Mouse (Mus musculus): ENCODE results near the gene Cebpa. TPM values are rescaled to one million over a fixed set of nuclear protein-coding genes. Genes with fewer than 3 reads are reported as not detected.
A peak's percentile ranks its signal among the peaks of the same experiment; 100 is the strongest.

The Cebpa gene
- polyA plus RNA-seq, 1 experiment from 2014 or later, result 58.4 TPM

GRCm38 (mm10) chr7:35146269-35146668 lies 27.2 kb downstream of the Cebpa start:
- Histone ChIP-seq H3K36me3 (ENCODE audit: inconsistent target) (no peaks in the 10 kb centered on the region), H3K79me2 (ENCODE audit: inconsistent target) (no peaks in the 10 kb centered on the region), H3K4me3 (ENCODE audit: inconsistent target) (no peak overlapping the region), H3K27ac (no peak overlapping the region)
- 88% methylated on average over 10 of the region's 10 CpGs for WGBS (ENCODE audit: missing documents)

GRCm38 (mm10) chr7:35149616-35150433 lies 30.7 kb downstream of the Cebpa start:
- Histone ChIP-seq H3K79me2 (ENCODE audit: inconsistent target) (no peaks in the 10 kb centered on the region), H3K36me3 (ENCODE audit: inconsistent target) (no peaks in the 10 kb centered on the region), H3K4me3 (ENCODE audit: inconsistent target) (no peak overlapping the region), H3K27ac (no peak overlapping the region)
- 86% methylated on average over 15 of the region's 15 CpGs for WGBS (ENCODE audit: missing documents)

GRCm38 (mm10) chr7:35150860-35151259 lies 31.8 kb downstream of the Cebpa start:
- Histone ChIP-seq H3K27ac (peak overlapping the region; percentile 15; the same call in 1 of the 2 replicates), H3K79me2 (ENCODE audit: inconsistent target) (no peaks in the 10 kb centered on the region), H3K36me3 (ENCODE audit: inconsistent target) (no peaks in the 10 kb centered on the region), H3K4me3 (ENCODE audit: inconsistent target) (no peak overlapping the region)
- WGBS (ENCODE audit: missing documents), result 17% methylated on average over 5 of the region's 5 CpGs

- H3K27ac ChIP-seq, result no peak overlapping the region
- H3K79me2 ChIP-seq (ENCODE audit: inconsistent target), result no peaks in the 10 kb centered on the region
- no peak overlapping the region for H3K4me3 ChIP-seq (ENCODE audit: inconsistent target)
- WGBS (ENCODE audit: missing documents), result 33% methylated on average over 12 of the region's 12 CpGs
- no peaks in the 10 kb centered on the region for H3K36me3 ChIP-seq (ENCODE audit: inconsistent target)
Measured at GRCm38 (mm10) chr7:35154449-35154848, 35.4 kb downstream of the Cebpa start.

- Histone ChIP-seq H3K36me3 (ENCODE audit: inconsistent target) (no peaks in the 10 kb centered on the region), H3K4me3 (ENCODE audit: inconsistent target) (no peak overlapping the region), H3K79me2 (ENCODE audit: inconsistent target) (no peaks in the 10 kb centered on the region), H3K27ac (peak overlapping the region; percentile 55)
- 26% methylated on average over 15 of the region's 16 CpGs for WGBS (ENCODE audit: missing documents)
Measured at GRCm38 (mm10) chr7:35156561-35157477, 37.7 kb downstream of the Cebpa start.

- Histone ChIP-seq H3K79me2 (ENCODE audit: inconsistent target) (no peaks in the 10 kb centered on the region), H3K36me3 (ENCODE audit: inconsistent target) (no peaks in the 10 kb centered on the region), H3K4me3 (ENCODE audit: inconsistent target) (no peak overlapping the region), H3K27ac (no peak overlapping the region)
- 25% methylated on average over 3 of the region's 3 CpGs for WGBS (ENCODE audit: missing documents)
Measured at GRCm38 (mm10) chr7:35157512-35157911, 38.4 kb downstream of the Cebpa start.

GRCm38 (mm10) chr7:35162443-35162842 lies 43.4 kb downstream of the Cebpa start:
- Histone ChIP-seq H3K79me2 (ENCODE audit: inconsistent target) (no peaks in the 10 kb centered on the region), H3K27ac (no peak overlapping the region), H3K36me3 (ENCODE audit: inconsistent target) (no peaks in the 10 kb centered on the region), H3K4me3 (ENCODE audit: inconsistent target) (no peak overlapping the region)
- 97% methylated on average over 6 of the region's 6 CpGs for WGBS (ENCODE audit: missing documents)

- H3K79me2 ChIP-seq (ENCODE audit: inconsistent target), result no peaks in the 10 kb centered on the region
- no peak overlapping the region for H3K27ac ChIP-seq
- no peak overlapping the region for H3K4me3 ChIP-seq (ENCODE audit: inconsistent target)
- WGBS (ENCODE audit: missing documents), result 75% methylated on average over 7 of the region's 7 CpGs
- no peaks in the 10 kb centered on the region for H3K36me3 ChIP-seq (ENCODE audit: inconsistent target)
Measured at GRCm38 (mm10) chr7:35163600-35163999, 44.5 kb downstream of the Cebpa start.

- Histone ChIP-seq H3K27ac (no peak overlapping the region), H3K79me2 (ENCODE audit: inconsistent target) (no peaks in the 10 kb centered on the region), H3K36me3 (ENCODE audit: inconsistent target) (no peaks in the 10 kb centered on the region), H3K4me3 (ENCODE audit: inconsistent target) (no peak overlapping the region)
- 95% methylated on average over 6 of the region's 6 CpGs for WGBS (ENCODE audit: missing documents)
Measured at GRCm38 (mm10) chr7:35164131-35164530, 45.0 kb downstream of the Cebpa start.

- Histone ChIP-seq H3K79me2 (ENCODE audit: inconsistent target) (no peaks in the 10 kb centered on the region), H3K36me3 (ENCODE audit: inconsistent target) (no peaks in the 10 kb centered on the region), H3K27ac (no peak overlapping the region), H3K4me3 (ENCODE audit: inconsistent target) (no peak overlapping the region)
- 47% methylated on average over 5 of the region's 5 CpGs for WGBS (ENCODE audit: missing documents)
Measured at GRCm38 (mm10) chr7:35166988-35167387, 47.9 kb downstream of the Cebpa start.

GRCm38 (mm10) chr7:35167925-35168324 lies 48.8 kb downstream of the Cebpa start:
- Histone ChIP-seq H3K36me3 (ENCODE audit: inconsistent target) (no peaks in the 10 kb centered on the region), H3K27ac (no peak overlapping the region), H3K79me2 (ENCODE audit: inconsistent target) (no peaks in the 10 kb centered on the region), H3K4me3 (ENCODE audit: inconsistent target) (no peak overlapping the region)
- 89% methylated on average over 2 of the region's 2 CpGs for WGBS (ENCODE audit: missing documents)

- Histone ChIP-seq H3K4me3 (ENCODE audit: inconsistent target) (no peak overlapping the region), H3K27ac (no peak overlapping the region), H3K79me2 (ENCODE audit: inconsistent target) (no peaks in the 10 kb centered on the region), H3K36me3 (ENCODE audit: inconsistent target) (no peaks in the 10 kb centered on the region)
- WGBS (ENCODE audit: missing documents), result 13% methylated on average over 6 of the region's 6 CpGs
Measured at GRCm38 (mm10) chr7:35169341-35169740, 50.2 kb downstream of the Cebpa start.

Measured in macrophage (primary cell).